Mouse (Mus musculus) spleen, postnatal 36 days (tissue): Measurements from ENCODE around the gene Acot12.
"Not testable (repeated sequence)": the region's sequence is repeated elsewhere in the genome, so short reads cannot be mapped to it uniquely, and the experiment has no call there.

ENCODE experiments used
- DNase-seq, 2 experiments: peaks; one replicate each; pipeline ENCODE4 v3.0.0; 2022; ENCODE audit warnings: low spot score in 2 of 2, mixed read lengths in 1 of 2

Acot12 gene

GRCm38 (mm10) chr13:91759791-91760190 lies 18.5 kb downstream of the Acot12 start:
- DNase-seq: no peak

DNA sequence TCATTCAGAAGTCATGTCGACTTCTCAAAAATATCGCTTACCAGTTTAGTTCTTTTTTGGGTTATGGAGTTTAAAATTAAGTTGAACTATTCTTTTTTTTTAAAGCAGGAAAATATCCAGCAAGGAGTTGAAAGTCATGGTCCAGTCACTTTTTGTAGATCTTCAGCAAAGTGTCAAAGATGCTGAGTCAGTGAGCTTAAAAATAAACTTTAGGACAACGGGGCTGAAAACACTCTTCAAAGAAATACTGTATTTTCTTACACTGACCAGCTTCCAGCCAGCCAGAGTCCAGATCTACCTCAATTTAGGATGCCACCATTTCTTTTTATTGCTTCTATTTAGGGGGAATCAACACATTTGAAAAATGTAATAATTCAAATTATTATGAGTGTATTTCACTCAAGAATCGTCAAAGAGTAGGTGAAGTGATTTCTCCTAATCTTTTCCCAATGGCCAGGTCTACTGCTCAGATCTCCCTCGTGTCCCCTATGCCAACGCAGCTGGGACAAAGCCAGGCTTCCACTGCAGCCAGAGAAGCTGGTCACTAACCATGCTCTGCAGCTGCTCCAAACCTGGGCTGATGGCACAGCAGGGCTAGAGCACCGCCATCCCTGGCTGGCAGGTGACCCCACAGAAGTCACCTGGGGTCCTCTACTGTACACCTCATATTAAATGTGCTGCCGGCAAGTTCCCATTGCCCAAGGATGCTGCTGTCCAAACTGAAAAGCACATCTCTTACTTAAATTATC lies 19.2 kb downstream of the Acot12 start:
- no peak for DNase-seq

GRCm38 (mm10) chr13:91761654-91762445 lies 20.5 kb downstream of the Acot12 start:
- no peak for DNase-seq

DNA sequence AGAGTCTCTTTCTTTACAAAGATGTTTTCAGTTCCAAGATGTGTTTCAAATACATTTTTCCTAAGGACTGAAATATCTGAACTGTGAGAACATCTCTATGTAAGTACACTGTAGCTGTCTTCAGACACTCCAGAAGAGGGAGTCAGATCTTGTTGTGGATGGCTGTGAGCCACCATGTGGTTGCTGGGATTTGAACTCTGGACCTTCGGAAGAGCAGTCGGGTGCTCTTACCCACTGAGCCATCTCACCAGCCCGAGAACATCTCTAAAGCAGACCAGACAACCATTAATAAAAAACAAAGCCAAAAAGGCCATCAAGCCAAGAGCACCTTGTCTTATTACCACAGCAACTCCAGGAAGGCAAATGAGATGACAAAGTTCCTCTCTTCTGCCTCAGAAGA lies 22.3 kb downstream of the Acot12 start:
- not testable (repeated sequence) for DNase-seq

DNA sequence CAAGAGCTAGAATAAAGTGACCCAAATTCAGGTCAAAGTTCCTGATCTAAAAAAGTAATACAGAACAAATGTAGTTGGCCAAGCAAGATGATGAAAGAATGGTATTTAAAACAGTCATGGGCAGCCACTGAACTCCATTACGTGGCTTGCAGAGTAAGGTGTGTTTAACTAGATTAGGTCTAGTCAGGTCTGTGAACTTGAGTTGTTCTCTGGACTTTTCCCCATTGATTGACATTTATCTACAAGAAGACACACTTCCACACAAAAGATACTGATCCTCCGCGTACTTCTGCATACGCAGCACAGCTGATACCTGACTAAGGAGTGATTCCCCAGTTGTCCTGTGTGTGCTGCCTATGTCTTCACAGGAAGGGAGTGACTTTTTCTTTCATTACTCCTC lies 24.3 kb downstream of the Acot12 start:
- no peak for DNase-seq

- DNase-seq: no peak
Observed at GRCm38 (mm10) chr13:91768683-91769651, 27.7 kb downstream of the Acot12 start.

DNA sequence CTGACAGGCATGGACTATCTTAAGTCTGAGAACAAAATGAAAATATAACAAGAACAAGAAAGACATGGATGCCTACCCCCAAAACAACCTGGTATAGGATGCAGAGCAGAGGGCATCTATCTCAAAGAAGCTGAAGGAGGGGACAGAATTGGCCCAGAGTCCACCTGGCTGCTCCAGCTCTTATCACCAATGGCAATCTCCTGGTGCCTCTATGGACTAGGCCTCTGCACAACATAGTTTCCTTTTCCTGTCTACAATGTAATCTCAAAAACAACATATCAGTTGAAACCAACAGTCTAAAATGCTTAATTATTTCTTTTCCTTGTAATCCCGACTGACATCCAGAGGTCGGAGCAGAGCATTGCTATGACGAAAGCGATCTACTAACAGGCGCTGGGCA lies 36.8 kb downstream of the Acot12 start:
- no peak for DNase-seq

DNA sequence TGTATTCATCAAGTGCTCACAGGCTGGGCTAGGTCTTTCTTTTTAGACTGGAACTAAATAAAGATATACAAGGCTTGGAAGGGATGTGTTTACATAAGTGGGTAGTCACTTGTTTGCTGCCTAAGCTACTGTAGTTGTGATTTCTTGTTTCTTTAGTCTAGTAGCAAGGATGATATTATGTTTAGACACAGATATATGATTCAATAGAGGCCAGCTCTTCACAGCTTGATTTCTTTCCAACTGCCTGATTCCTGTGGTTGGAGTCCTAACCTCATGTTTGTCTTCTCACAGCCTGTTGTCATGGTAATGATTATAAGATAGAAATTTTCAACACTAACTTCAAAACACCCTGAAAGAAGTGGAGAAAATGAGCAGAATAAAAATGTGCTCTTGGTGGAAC lies 38.6 kb downstream of the Acot12 start:
- DNase-seq: no peak

- no peak for DNase-seq
Observed at GRCm38 (mm10) chr13:91792035-91792434, 50.7 kb downstream of the Acot12 start.

DNA sequence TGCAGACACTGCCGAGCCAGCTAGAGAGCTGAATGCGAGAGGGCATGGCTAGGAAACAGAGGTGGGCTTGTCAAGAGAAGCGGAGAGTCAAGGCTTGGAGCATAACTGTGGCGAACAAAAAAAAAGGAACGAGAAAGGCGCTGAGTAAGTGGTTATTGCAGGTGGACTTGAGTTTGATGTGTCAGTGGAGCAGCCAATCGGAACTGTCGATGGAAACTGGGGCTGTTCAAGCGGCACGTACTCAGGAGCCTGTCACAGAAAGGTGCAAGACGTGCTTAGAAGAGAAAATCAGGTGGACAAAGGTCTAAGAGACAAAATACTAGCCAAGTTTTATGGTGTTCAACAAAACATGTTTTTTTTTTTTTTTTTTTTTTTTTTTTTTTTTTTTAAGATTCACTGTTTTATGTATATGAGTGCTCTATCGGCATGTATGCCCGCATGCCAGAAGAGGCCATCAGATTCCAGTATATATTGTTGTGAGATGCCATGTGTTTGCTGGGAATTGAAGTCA lies 53.7 kb downstream of the Acot12 start:
- DNase-seq: no peak

GRCm38 (mm10) chr13:91795593-91795992 lies 54.3 kb downstream of the Acot12 start:
- DNase-seq: no peak

DNA sequence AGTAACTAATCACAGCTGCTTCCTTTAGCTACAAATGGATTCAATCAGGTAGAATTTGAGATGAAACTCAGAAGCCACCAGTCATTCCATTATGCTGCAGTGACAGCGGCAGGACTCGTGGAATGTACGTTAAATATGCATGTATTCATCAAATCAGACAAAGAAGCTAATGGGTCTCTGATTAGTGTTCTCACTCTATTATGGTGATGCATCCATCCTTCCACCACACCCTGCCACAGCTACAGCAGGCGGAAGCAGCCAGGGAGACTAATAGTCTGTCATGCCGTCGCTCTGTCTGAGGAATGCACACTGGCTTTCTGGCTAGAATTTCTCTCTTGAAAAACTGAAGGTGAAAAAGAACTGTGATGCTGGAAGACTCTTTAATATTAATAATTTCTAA lies 54.7 kb downstream of the Acot12 start:
- DNase-seq: no peak

- no peak for DNase-seq
Observed at GRCm38 (mm10) chr13:91796916-91797315, 55.6 kb downstream of the Acot12 start.

DNA sequence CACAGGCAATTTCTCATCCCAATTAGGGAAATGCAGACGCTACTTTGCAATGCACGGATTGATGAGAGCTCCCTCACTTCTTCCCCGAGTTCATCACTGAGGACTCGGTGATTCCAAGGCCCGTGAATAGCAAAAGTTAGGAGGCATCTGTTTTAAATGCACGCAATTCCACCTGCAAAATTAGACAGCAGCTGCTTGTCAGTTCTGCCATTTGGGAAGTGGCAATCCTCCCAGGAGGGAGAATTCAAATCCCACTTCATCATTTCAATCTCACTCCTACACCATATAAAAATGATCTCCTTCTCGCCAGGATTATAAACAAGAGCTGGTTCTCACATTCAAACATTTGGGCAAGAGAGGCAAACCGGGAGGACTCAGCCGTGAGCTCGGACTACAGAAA lies 56.1 kb downstream of the Acot12 start:
- DNase-seq: no peak

DNA sequence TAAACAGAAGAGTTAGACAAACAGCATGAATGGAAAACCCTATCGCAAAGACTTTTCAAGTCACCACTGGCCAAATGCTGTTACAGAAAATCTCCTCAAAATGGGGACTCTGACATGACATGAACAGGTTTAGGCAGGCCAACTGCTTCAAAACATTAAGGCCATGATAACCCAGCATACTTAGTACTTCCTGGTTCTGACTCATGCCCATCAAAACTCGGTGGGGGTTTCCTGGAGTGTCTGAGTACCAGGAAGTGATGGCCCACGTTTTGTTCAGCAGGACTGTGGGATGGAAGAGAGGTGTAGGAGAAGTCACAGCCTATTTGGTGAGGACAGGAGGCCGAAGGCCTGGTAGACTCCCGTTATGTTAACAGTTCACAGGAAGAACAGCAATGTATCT lies 60.4 kb downstream of the Acot12 start:
- DNase-seq: no peak

- peak; percentile 84 to 87 for DNase-seq
Observed at GRCm38 (mm10) chr13:91807155-91807839, 66.0 kb downstream of the Acot12 start, which contains the start of gene Zcchc9. Zcchc9 (minus strand) TSS chr13:91807705.

GRCm38 (mm10) chr13:91807874-91808575 lies 66.7 kb downstream of the Acot12 start:
- DNase-seq: no peak

GRCm38 (mm10) chr13:91809476-91809875 lies 68.2 kb downstream of the Acot12 start:
- DNase-seq: no peak

DNA sequence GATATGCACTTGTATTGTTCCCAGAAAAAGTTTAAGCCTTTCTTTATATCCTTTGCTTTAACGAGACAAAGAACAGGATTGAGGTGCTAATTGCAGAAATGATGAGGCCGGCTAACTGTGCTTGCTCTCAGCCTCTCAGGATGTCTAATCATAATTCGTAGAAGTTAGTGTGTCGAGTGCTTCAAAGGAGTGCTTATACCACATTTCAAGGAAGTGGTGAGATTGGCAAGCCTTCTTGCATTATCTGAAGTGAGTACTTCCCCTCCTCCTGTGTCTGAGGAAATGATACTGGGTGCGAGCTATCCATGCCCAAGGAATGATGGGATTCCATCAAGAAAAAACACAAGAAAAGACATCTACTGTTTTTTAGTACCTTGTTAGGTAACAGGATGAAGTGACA lies 73.4 kb downstream of the Acot12 start:
- DNase-seq: no peak

- no peak for DNase-seq
Observed at GRCm38 (mm10) chr13:91823735-91824134, 82.4 kb downstream of the Acot12 start.
